Mouse (Mus musculus) erythroid progenitor cell, adult 5-6 weeks (primary cell): ENCODE results near the gene Sec14l1. TPM values are rescaled to one million over a fixed set of nuclear protein-coding genes. Genes with fewer than 3 reads are reported as not detected.

ENCODE experiments used
- ATAC-seq: replicated peaks from 2 replicates; pipeline ENCODE4 v1.8.0; 2016; ENCODE audit warnings: moderate number of reproducible peaks, mild to moderate bottlenecking, moderate TSS enrichment, inconsistent platforms; ENCODE audit not compliant: poor library complexity, low FRiP score, severe bottlenecking
- total RNA-seq, 2 experiments: library from RNA; stranded (forward) in 1 of 2; stranded (reverse) in 1 of 2; fragments of 150-400 nt in 1 of 2; fragments of 186-747, 209-891 nt in 1 of 2; gene quantifications; 2 replicates each; pipeline versions ENCODE4 v1.2.3 to v1.2.4; 2015 to 2017; ENCODE audit warnings: low replicate concordance in 2 of 2

The Sec14l1 gene
- total RNA-seq, 2 experiments from 2014 or later, result 32.3 to 41.3 TPM

DNA sequence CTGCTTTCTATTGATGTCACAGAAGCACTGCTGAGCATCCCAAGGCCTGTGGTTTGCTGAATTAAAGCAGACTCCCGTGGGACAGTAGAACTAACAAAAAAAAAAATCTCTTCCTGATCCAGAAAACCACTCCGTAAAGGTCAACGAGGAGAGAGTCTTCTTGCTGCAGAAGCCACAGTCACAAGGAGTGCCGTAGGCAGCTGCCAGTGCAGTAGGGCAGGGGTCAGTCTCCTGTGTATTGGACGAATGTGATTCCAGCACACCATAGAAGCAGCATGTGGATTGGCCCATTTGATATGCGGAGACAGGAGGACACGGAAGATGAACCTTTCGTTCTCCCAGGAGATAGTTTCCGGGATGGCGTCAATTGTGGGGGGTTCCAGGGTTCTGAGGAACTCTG is 28.8 kb upstream of the Sec14l1 start:
- ATAC-seq, result no peak

GRCm38 (mm10) chr11:117087036-117087799 is 27.8 kb upstream of the Sec14l1 start:
- no peak for ATAC-seq

GRCm38 (mm10) chr11:117088271-117088991 is 26.5 kb upstream of the Sec14l1 start:
- ATAC-seq, result no peak

- no peak for ATAC-seq
Observed at GRCm38 (mm10) chr11:117089673-117090419, 25.1 kb upstream of the Sec14l1 start.

- ATAC-seq, result no peak
Observed at GRCm38 (mm10) chr11:117091406-117091805, 23.6 kb upstream of the Sec14l1 start.

- no peak for ATAC-seq
Observed at GRCm38 (mm10) chr11:117091845-117092244, 23.1 kb upstream of the Sec14l1 start.

GRCm38 (mm10) chr11:117092711-117093110 is 22.3 kb upstream of the Sec14l1 start:
- no peak for ATAC-seq

DNA sequence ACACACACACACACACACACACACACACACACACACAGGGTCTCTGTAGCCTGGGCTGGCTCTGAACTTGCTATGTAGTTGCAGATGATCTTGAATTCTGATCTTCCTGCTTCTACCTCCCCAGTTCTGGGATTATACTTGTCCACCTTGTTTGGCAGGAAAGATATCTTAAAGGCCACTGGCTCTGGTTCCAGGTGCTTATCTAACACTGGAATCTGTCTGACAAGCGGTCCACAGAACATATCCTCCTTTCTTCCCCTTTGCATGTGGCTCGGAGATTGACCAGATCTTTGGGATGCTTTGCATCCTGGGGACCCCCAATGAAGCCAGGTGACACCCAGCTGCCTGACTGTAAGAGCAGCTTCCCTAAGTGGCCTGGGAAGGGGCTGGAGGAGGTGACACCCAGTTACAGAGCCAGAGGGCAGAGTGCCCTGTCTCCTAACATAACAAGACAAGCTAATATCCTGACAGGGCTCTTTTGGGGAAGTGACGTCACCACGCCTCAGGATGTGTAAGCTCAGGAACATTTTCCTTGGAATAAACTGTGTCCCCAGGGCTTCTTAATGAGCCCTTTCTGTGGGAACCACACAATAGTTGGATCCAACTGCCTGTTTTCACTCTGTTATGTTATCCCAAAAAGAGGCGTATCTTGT is 20.9 kb upstream of the Sec14l1 start:
- no peak for ATAC-seq

GRCm38 (mm10) chr11:117094646-117095045 is 20.3 kb upstream of the Sec14l1 start:
- no peak for ATAC-seq

DNA sequence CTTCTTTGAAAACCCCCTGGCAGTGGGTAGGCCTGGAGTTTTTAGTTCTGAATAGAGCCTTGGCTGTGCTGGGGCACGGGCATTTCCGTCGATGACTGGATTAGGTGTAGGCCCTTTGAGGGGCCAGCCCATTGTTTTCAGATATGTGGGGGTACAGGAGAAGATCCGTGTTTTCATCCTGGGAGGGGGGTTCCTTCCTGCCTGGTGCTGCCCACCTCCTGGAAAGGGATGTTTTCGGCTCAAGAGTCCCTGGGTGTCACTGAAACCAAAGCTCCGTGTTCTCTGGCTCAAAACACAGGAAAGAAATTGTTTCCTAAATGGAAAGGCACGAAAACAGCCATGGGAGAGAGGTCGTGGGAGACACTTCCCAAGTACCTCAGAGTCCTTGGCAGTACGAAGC is 17.9 kb upstream of the Sec14l1 start:
- no peak for ATAC-seq

DNA sequence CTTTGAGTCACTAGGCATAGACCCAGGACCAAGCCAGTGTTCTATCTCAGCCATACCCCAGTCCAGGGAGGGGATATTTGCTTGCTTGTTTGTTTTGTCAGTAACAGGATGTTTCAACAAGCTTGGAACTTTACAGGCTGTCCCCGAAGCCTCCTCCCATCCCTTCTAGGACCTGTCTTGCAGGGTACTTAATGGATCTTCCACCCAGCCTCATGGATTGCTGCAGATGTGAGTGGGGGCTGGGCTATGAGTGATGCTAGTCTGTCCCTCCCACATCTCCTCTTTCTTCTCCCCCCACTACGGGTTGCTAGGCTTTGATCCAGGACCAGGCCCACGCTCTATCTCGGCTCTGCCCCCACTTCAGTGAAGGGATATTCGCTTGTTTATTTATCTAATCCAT is 16.8 kb upstream of the Sec14l1 start:
- ATAC-seq, result no peak

DNA sequence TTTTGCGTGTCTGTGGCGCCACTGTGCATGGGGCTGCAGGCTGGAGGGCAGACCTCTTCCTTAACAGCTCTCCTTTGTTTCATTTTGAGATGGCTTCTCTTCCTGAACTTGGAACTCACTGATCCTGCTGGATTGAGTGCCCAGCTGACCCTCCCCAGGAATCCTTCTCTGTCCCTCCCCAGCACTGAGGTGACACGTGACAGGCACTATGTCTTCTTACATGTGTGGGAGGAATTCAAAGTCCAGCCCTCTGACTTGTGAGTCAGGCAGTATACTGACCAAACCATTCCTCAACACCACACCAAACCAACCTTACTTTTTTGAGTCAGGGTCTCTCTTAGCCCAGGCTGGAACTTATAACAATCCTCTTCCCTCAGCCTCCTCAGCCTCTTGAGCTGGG is 16.2 kb upstream of the Sec14l1 start:
- ATAC-seq, result no peak

- ATAC-seq, result no peak
Observed at GRCm38 (mm10) chr11:117099372-117099771, 15.6 kb upstream of the Sec14l1 start.

DNA sequence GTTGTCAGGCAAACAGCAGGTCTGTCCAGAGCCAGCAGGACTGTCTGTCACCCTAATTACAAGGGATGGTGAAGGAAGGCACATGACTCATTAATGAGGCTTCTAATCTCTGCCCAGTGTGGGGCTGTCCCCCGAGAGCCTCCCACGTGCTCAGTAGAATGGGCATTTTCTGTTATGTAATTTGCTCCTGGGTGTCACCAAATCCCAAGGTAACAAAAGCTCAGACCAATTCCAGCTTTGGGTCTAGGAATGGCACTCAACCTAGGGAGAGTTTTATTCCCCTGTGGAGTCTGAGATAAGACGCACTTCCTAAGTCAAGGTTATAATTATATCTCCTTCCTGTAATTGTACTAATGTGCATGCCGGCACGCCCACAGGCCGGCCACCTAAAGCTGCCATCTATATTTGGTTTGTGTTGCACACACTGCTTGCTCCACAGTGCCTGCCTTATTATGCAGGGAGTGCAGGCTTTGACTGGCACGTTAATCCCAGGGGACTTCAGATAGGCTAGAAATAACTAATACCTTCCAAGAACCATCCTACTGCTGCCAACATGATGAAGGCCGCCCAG is 13.5 kb upstream of the Sec14l1 start:
- ATAC-seq, result no peak

GRCm38 (mm10) chr11:117101925-117102717 is 12.8 kb upstream of the Sec14l1 start:
- no peak for ATAC-seq

DNA sequence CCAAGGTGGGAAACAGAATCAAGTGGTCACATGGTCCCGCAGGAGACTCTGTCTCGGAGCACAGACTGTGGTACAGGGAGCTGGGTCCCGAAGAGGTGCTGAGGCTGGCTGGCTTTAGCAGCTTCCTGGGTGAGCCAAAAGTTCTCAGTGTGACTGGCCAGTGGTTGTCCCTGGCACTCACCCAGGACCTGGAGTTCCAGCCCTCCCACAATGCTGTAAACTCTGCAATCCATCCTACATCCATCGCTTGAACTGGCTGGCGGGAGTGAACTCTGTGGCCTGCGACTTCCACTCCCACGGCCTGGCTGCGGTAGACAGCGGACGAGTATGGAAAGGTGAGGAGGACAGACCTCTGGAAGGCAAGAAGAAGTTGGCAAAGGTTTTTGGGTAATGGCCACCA is 11.4 kb upstream of the Sec14l1 start:
- ATAC-seq, result no peak

- ATAC-seq, result no peak
Observed at GRCm38 (mm10) chr11:117104044-117104757, 10.8 kb upstream of the Sec14l1 start.

GRCm38 (mm10) chr11:117105315-117105714 is 9.7 kb upstream of the Sec14l1 start:
- no peak for ATAC-seq
